Mouse (Mus musculus) gastrocnemius, postnatal 36 days (tissue): ENCODE measurements around the gene Cfap161. TPM values are rescaled to one million over a fixed set of nuclear protein-coding genes. Genes with fewer than 3 reads are reported as not detected.

Source experiments
- total RNA-seq, 2 experiments: library from RNA; stranded (reverse); gene quantifications; 2 replicates each; pipeline ENCODE4 v1.2.3; 2021

The Cfap161 gene
- total RNA-seq, 2 experiments from 2014 or later: not detected

Other genes with a start within 250 kb of the Cfap161 start
- under 1 TPM in 1 of 2 experiments, not detected in 1; 0.10 TPM for gene Tmc3, start 210.0 kb downstream of the Cfap161 start, total RNA-seq
- 1 to 10 TPM; 4.2 to 4.7 TPM for gene Stard5, start 162.9 kb downstream of the Cfap161 start, total RNA-seq
- 1 to 10 TPM; 2.4 to 3.1 TPM for gene Il16, start 49.2 kb downstream of the Cfap161 start, total RNA-seq
- gene Tlnrd1, start 89.4 kb upstream of the Cfap161 start, total RNA-seq: 1 to 10 TPM; 2.1 to 2.6 TPM
- gene Mesd, start 89.6 kb upstream of the Cfap161 start, total RNA-seq: 10 to 100 TPM; 20.9 to 25.9 TPM